Mouse (Mus musculus): ENCODE data around the gene Bmp8b. TPM values are rescaled to one million over a fixed set of nuclear protein-coding genes. Genes with fewer than 3 reads are reported as not detected.
A peak's percentile ranks its signal among the peaks of the same experiment; 100 is the strongest.

Bmp8b gene
- total and polyA plus RNA-seq, 2 experiments from 2014 or later = 0.40 to 0.62 TPM

GRCm38 (mm10) chr4:123126626-123127025 lies 21.7 kb downstream of the Bmp8b start:
- DNase-seq (no peak), ATAC-seq (no peak)
- Histone ChIP-seq H3K4me2 (ENCODE audit: low read depth) (no peak overlapping the region), H3K4me3 (ENCODE audit: low read depth, low read length) (no peak overlapping the region), H3K9ac (no peak overlapping the region), H3K27ac (ENCODE audit: low read depth, low read length) (no peak overlapping the region), H3K4me1 (ENCODE audit: insufficient read depth) (no peaks in the 10 kb centered on the region), H3K27me3 (ENCODE audit: insufficient read depth, low read length) (no peaks in the 10 kb centered on the region), H3K36me3 (ENCODE audit: insufficient read depth) (peaks cover 59% of the 10 kb centered on the region), H3K9me3 (ENCODE audit: low read length) (no peaks in the 10 kb centered on the region)
- WGBS = 91% methylated on average over 7 of the region's 7 CpGs
- no peak for TF ChIP-seq CTCF (IDR thresholded peaks at IDR 0.05; ENCODE audit: low read depth)

- no peak for TF ChIP-seq CTCF (IDR thresholded peaks at IDR 0.05; ENCODE audit: low read depth)
- DNase-seq = no peak
- Histone ChIP-seq H3K9ac (no peak overlapping the region), H3K36me3 (ENCODE audit: insufficient read depth) (peaks cover 63% of the 10 kb centered on the region), H3K4me1 (ENCODE audit: insufficient read depth) (no peaks in the 10 kb centered on the region), H3K27ac (ENCODE audit: low read depth, low read length) (no peak overlapping the region), H3K4me3 (ENCODE audit: low read depth, low read length) (no peak overlapping the region), H3K4me2 (ENCODE audit: low read depth) (no peak overlapping the region), H3K9me3 (ENCODE audit: low read length) (no peaks in the 10 kb centered on the region), H3K27me3 (ENCODE audit: insufficient read depth, low read length) (no peaks in the 10 kb centered on the region)
- ATAC-seq = no peak
- whole genome bisulfite sequencing = 95% methylated on average over 4 of the region's 4 CpGs
Observed at GRCm38 (mm10) chr4:123127051-123127450, 22.1 kb downstream of the Bmp8b start.

- H3K9me3 ChIP-seq (ENCODE audit: low read length) = no peaks in the 10 kb centered on the region
- H3K4me3 ChIP-seq (ENCODE audit: low read depth, low read length) = no peak overlapping the region
- TF ChIP-seq CTCF (IDR thresholded peaks at IDR 0.05; ENCODE audit: low read depth) = no peak
- no peak overlapping the region for H3K4me2 ChIP-seq (ENCODE audit: low read depth)
- ATAC-seq = no peak
- no peaks in the 10 kb centered on the region for H3K27me3 ChIP-seq (ENCODE audit: insufficient read depth, low read length)
- H3K36me3 ChIP-seq (ENCODE audit: insufficient read depth) = peaks cover 24% of the 10 kb centered on the region
- H3K9ac ChIP-seq = no peak overlapping the region
- WGBS = 80% methylated on average over 3 of the region's 3 CpGs
- peaks cover 9% of the 10 kb centered on the region for H3K4me1 ChIP-seq (ENCODE audit: insufficient read depth)
- no peak for DNase-seq
- H3K27ac ChIP-seq (ENCODE audit: low read depth, low read length) = no peak overlapping the region
Observed at GRCm38 (mm10) chr4:123137551-123137950, 32.6 kb downstream of the Bmp8b start.

- WGBS = under 1% methylated on average over 34 of the region's 34 CpGs
- Histone ChIP-seq H3K4me2 (ENCODE audit: low read depth) (peak within 1 kb of the TSS; percentile 80), H3K9ac (peak within 1 kb of the TSS; percentile 52), H3K9me3 (ENCODE audit: low read length) (no peaks in the 10 kb centered on the region), H3K4me3 (ENCODE audit: low read depth, low read length) (peak within 1 kb of the TSS; percentile 67), H3K4me1 (ENCODE audit: insufficient read depth) (peaks cover 9% of the 10 kb centered on the region), H3K36me3 (ENCODE audit: insufficient read depth) (peaks cover 8% of the 10 kb centered on the region), H3K27ac (ENCODE audit: low read depth, low read length) (peak within 1 kb of the TSS; percentile 86), H3K27me3 (ENCODE audit: insufficient read depth, low read length) (no peaks in the 10 kb centered on the region)
- peak; percentile 44; the same call in 1 of the 2 replicates for TF ChIP-seq CTCF (IDR thresholded peaks at IDR 0.05; ENCODE audit: low read depth)
- peak; percentile 93 for DNase-seq
- ATAC-seq = peak; percentile 99
Observed at GRCm38 (mm10) chr4:123139513-123140154, 34.7 kb downstream of the Bmp8b start, which contains the start of gene Ppie. TSS of gene Ppie (minus strand) at chr4:123139951.

- WGBS = 79% methylated on average over 5 of the region's 5 CpGs
- Histone ChIP-seq H3K9ac (no peak overlapping the region), H3K27me3 (ENCODE audit: insufficient read depth, low read length) (no peaks in the 10 kb centered on the region), H3K4me3 (ENCODE audit: low read depth, low read length) (no peak overlapping the region), H3K36me3 (ENCODE audit: insufficient read depth) (no peaks in the 10 kb centered on the region), H3K27ac (ENCODE audit: low read depth, low read length) (no peak overlapping the region), H3K4me2 (ENCODE audit: low read depth) (no peak overlapping the region), H3K4me1 (ENCODE audit: insufficient read depth) (no peaks in the 10 kb centered on the region), H3K9me3 (ENCODE audit: low read length) (no peaks in the 10 kb centered on the region)
- TF ChIP-seq CTCF (IDR thresholded peaks at IDR 0.05; ENCODE audit: low read depth) = no peak
- ATAC-seq (no peak), DNase-seq (no peak)
Observed at GRCm38 (mm10) chr4:123147446-123148150, 42.6 kb downstream of the Bmp8b start.

- ATAC-seq (no peak), DNase-seq (no peak)
- Histone ChIP-seq H3K4me2 (ENCODE audit: low read depth) (no peak overlapping the region), H3K27me3 (ENCODE audit: insufficient read depth, low read length) (no peaks in the 10 kb centered on the region; the same call in 1 of the 2 replicates), H3K27ac (ENCODE audit: low read depth, low read length) (no peak overlapping the region), H3K36me3 (ENCODE audit: insufficient read depth) (no peaks in the 10 kb centered on the region), H3K9ac (no peak overlapping the region), H3K4me1 (ENCODE audit: insufficient read depth) (no peaks in the 10 kb centered on the region), H3K9me3 (ENCODE audit: low read length) (no peaks in the 10 kb centered on the region), H3K4me3 (ENCODE audit: low read depth, low read length) (no peak overlapping the region)
- 78% methylated on average over 4 of the region's 4 CpGs for WGBS
- TF ChIP-seq CTCF (IDR thresholded peaks at IDR 0.05; ENCODE audit: low read depth) = 0 out of 2 replicates have a peak, but pooled peaks have one; percentile 6
Observed at GRCm38 (mm10) chr4:123152003-123152402, 47.0 kb downstream of the Bmp8b start.

GRCm38 (mm10) chr4:123152976-123153375 lies 48.0 kb downstream of the Bmp8b start:
- Histone ChIP-seq H3K4me3 (ENCODE audit: low read depth, low read length) (no peak overlapping the region), H3K4me2 (ENCODE audit: low read depth) (no peak overlapping the region), H3K9ac (no peak overlapping the region), H3K27me3 (ENCODE audit: insufficient read depth, low read length) (no peaks in the 10 kb centered on the region; the same call in 1 of the 2 replicates), H3K36me3 (ENCODE audit: insufficient read depth) (no peaks in the 10 kb centered on the region), H3K27ac (ENCODE audit: low read depth, low read length) (no peak overlapping the region), H3K9me3 (ENCODE audit: low read length) (no peaks in the 10 kb centered on the region), H3K4me1 (ENCODE audit: insufficient read depth) (no peaks in the 10 kb centered on the region)
- 45% methylated on average over 5 of the region's 5 CpGs for WGBS
- no peak for TF ChIP-seq CTCF (IDR thresholded peaks at IDR 0.05; ENCODE audit: low read depth)
- DNase-seq (peak; percentile 11), ATAC-seq (peak; percentile 81)

All from forebrain, postnatal 0 days (tissue).